Mouse (Mus musculus): ENCODE data around the gene E330017A01Rik.

DNA sequence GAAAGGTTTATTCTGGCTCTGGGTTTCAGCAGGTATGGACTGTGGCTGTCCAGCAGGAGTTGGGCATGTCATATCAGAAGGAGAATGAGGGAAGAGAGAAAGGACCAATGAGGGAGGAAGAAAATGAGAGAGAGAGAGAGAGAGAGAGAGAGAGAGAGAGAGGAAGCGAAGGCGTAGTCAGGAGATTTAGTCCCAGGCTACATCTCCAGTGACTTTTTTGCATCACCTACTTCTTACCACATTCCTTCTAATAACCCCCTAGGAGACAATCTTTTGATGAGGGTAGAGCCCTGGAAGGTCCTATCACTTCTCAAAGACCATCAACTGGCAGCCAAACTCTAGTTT lies 10.2 kb downstream of the E330017A01Rik start:
- TF ChIP-seq CTCF (IDR thresholded peaks at IDR 0.05; ENCODE audit: low read depth) (no peak), EP300 (IDR thresholded peaks at IDR 0.05; ENCODE audit: low read depth) (no peak)
